Mouse (Mus musculus): Measurements from ENCODE around the gene Btnl2. TPM values are rescaled to one million over a fixed set of nuclear protein-coding genes. Genes with fewer than 3 reads are reported as not detected.

Btnl2 gene
- polyA plus RNA-seq, 1 experiment from 2014 or later: 0.13 TPM

DNA sequence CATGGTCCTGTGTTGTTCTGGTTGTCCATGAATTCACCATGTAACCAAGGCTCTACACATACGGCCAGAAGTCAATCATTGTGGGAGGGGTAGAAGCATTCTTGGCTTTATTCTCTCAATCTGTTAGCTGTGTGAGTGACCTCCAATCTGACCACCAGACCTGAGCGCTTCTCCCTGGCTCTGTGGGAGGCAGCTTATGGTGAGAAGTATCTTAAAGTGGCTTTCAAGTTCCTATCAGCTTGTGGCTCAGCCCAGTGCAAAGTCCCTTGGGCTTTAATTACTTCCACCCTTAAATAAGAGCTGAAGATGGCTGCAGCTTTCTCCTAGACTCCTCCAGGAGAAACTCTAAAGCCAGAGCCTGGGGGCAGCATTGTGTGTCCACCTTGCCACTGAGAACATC lies 22.2 kb downstream of the Btnl2 start, which contains the start of gene Btnl1:
Gene Btnl1 (plus strand): TSS at position 286 of the 400 bp plus-strand sequence.
- no peak for DNase-seq (ENCODE audit: low spot score)
- H3K4me2 ChIP-seq (replicated peaks; ENCODE audit: low read depth): no peak within 1 kb of the TSS
- no peak within 1 kb of the TSS for H3K27ac ChIP-seq (replicated peaks)
- TF ChIP-seq EP300 (optimal IDR thresholded peaks at IDR 0.05): no peak
- TF ChIP-seq CTCF (IDR thresholded peaks at IDR 0.05; ENCODE audit: low read depth): no peak
- no peaks in the 10 kb centered on the region for H3K36me3 ChIP-seq (ENCODE audit: control insufficient read depth, insufficient read depth, low read length)
- WGBS: 83% methylated on average over 2 of the region's 2 CpGs
- no peaks in the 10 kb centered on the region for H3K9me3 ChIP-seq (ENCODE audit: control insufficient read depth, low read length)
- no peak for ATAC-seq (ENCODE audit: low FRiP score, low TSS enrichment)
- no peak within 1 kb of the TSS for H3K9ac ChIP-seq (ENCODE audit: low read length)
- H3K4me3 ChIP-seq (ENCODE audit: low read depth, low read length): no peak within 1 kb of the TSS
- H3K27me3 ChIP-seq (ENCODE audit: control insufficient read depth, insufficient read depth, low read length): no peaks in the 10 kb centered on the region
- no peaks in the 10 kb centered on the region for H3K4me1 ChIP-seq (replicated peaks; ENCODE audit: control insufficient read depth, insufficient read depth)

DNA sequence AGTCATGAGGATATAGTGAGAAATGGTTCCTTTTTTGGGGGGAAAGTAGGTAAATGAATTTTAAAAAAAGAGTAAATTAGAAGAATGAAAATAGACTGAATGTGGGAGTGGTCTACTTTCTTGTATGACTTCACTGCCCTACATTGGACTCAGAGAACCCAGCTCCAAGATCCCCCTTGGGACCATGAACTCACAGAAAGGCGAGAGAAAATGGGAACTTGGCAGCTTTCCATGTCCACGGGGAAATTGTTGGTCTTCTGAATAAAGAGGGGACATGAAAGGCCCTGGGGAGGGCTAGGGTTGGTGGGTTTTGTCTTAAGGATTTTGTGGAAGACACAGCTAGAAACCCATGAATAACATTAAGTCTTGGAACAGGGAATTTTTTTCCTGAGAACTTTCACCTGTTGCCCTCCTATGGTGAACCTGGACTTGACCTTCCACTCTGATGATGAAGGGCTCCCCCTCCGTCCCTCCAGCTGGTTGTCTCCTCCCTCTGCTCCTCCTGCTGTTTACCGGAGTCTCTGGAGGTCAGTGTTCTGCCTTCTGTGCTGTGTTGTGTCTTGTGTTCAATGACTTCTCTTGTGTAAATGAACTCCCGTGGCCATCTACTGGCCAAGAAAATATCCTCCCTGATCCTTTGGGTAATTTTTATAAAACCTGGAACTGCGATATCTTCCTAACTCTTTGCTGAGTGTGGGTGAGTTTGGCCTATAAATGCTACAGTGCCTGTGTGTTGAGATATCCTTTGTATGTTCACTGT lies 23.0 kb downstream of the Btnl2 start:
- ATAC-seq (ENCODE audit: low FRiP score, low TSS enrichment) (no peak), DNase-seq (ENCODE audit: low spot score) (no peak)
- TF ChIP-seq EP300 (optimal IDR thresholded peaks at IDR 0.05) (no peak), CTCF (IDR thresholded peaks at IDR 0.05; ENCODE audit: low read depth) (peak; percentile 16; the same call in 1 of the 2 replicates)
- no peak overlapping the region for H3K27ac ChIP-seq (replicated peaks)
- no peaks in the 10 kb centered on the region for H3K36me3 ChIP-seq (ENCODE audit: control insufficient read depth, insufficient read depth, low read length)
- no peak overlapping the region for H3K4me3 ChIP-seq (ENCODE audit: low read depth, low read length)
- H3K9me3 ChIP-seq (ENCODE audit: control insufficient read depth, low read length): no peaks in the 10 kb centered on the region
- no peak overlapping the region for H3K9ac ChIP-seq (ENCODE audit: low read length)
- no peaks in the 10 kb centered on the region for H3K4me1 ChIP-seq (replicated peaks; ENCODE audit: control insufficient read depth, insufficient read depth)
- no peak overlapping the region for H3K4me2 ChIP-seq (replicated peaks; ENCODE audit: low read depth)
- H3K27me3 ChIP-seq (ENCODE audit: control insufficient read depth, insufficient read depth, low read length): no peaks in the 10 kb centered on the region
- WGBS: 52% methylated on average over 6 of the region's 6 CpGs

- H3K27ac ChIP-seq (replicated peaks): no peak overlapping the region
- no peaks in the 10 kb centered on the region for H3K27me3 ChIP-seq (ENCODE audit: control insufficient read depth, insufficient read depth, low read length)
- H3K4me1 ChIP-seq (replicated peaks; ENCODE audit: control insufficient read depth, insufficient read depth): no peaks in the 10 kb centered on the region
- DNase-seq (ENCODE audit: low spot score) (no peak), ATAC-seq (ENCODE audit: low FRiP score, low TSS enrichment) (no peak)
- no peaks in the 10 kb centered on the region for H3K9me3 ChIP-seq (ENCODE audit: control insufficient read depth, low read length)
- no peak overlapping the region for H3K9ac ChIP-seq (ENCODE audit: low read length)
- no peak for TF ChIP-seq CTCF (IDR thresholded peaks at IDR 0.05; ENCODE audit: low read depth)
- no peak for TF ChIP-seq EP300 (optimal IDR thresholded peaks at IDR 0.05)
- H3K4me2 ChIP-seq (replicated peaks; ENCODE audit: low read depth): no peak overlapping the region
- H3K4me3 ChIP-seq (ENCODE audit: low read depth, low read length): no peak overlapping the region
- 80% methylated on average over 2 of the region's 2 CpGs for WGBS
- no peaks in the 10 kb centered on the region for H3K36me3 ChIP-seq (ENCODE audit: control insufficient read depth, insufficient read depth, low read length)
Observed at GRCm38 (mm10) chr17:34378716-34379115, 24.1 kb downstream of the Btnl2 start.

DNA sequence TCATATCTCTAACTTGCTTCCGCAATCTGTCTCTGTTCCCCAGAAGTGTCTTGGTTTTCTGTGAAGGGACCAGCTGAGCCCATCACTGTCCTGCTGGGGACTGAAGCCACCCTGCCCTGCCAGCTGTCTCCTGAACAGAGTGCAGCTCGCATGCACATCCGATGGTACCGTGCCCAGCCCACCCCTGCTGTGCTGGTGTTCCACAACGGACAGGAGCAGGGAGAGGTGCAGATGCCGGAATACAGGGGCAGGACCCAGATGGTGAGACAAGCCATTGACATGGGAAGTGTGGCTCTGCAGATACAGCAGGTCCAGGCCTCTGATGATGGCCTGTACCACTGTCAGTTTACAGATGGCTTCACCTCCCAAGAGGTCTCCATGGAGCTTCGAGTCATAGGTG lies 24.8 kb downstream of the Btnl2 start:
- H3K36me3 ChIP-seq (ENCODE audit: control insufficient read depth, insufficient read depth, low read length): no peaks in the 10 kb centered on the region
- H3K4me3 ChIP-seq (ENCODE audit: low read depth, low read length): no peak overlapping the region
- H3K27ac ChIP-seq (replicated peaks): no peak overlapping the region
- no peak overlapping the region for H3K9ac ChIP-seq (ENCODE audit: low read length)
- H3K9me3 ChIP-seq (ENCODE audit: control insufficient read depth, low read length): no peaks in the 10 kb centered on the region
- no peak overlapping the region for H3K4me2 ChIP-seq (replicated peaks; ENCODE audit: low read depth)
- DNase-seq (ENCODE audit: low spot score) (no peak), ATAC-seq (ENCODE audit: low FRiP score, low TSS enrichment) (no peak)
- WGBS: 76% methylated on average over 7 of the region's 7 CpGs
- no peaks in the 10 kb centered on the region for H3K27me3 ChIP-seq (ENCODE audit: control insufficient read depth, insufficient read depth, low read length)
- no peak for TF ChIP-seq CTCF (IDR thresholded peaks at IDR 0.05; ENCODE audit: low read depth)
- TF ChIP-seq EP300 (optimal IDR thresholded peaks at IDR 0.05): no peak
- no peaks in the 10 kb centered on the region for H3K4me1 ChIP-seq (replicated peaks; ENCODE audit: control insufficient read depth, insufficient read depth)

- H3K9me3 ChIP-seq (ENCODE audit: control insufficient read depth, low read length): no peaks in the 10 kb centered on the region
- H3K27ac ChIP-seq (replicated peaks): no peak overlapping the region
- H3K27me3 ChIP-seq (ENCODE audit: control insufficient read depth, insufficient read depth, low read length): no peaks in the 10 kb centered on the region
- H3K36me3 ChIP-seq (ENCODE audit: control insufficient read depth, insufficient read depth, low read length): no peaks in the 10 kb centered on the region
- TF ChIP-seq EP300 (optimal IDR thresholded peaks at IDR 0.05): no peak
- no peak for TF ChIP-seq CTCF (IDR thresholded peaks at IDR 0.05; ENCODE audit: low read depth)
- no peaks in the 10 kb centered on the region for H3K4me1 ChIP-seq (replicated peaks; ENCODE audit: control insufficient read depth, insufficient read depth)
- no peak for DNase-seq (ENCODE audit: low spot score)
- no peak overlapping the region for H3K9ac ChIP-seq (ENCODE audit: low read length)
- WGBS: 60% methylated on average over 11 of the region's 11 CpGs
- ATAC-seq (ENCODE audit: low FRiP score, low TSS enrichment): no peak
- H3K4me3 ChIP-seq (ENCODE audit: low read depth, low read length): no peak overlapping the region
- no peak overlapping the region for H3K4me2 ChIP-seq (replicated peaks; ENCODE audit: low read depth)
Observed at GRCm38 (mm10) chr17:34381876-34382275, 27.3 kb downstream of the Btnl2 start.

GRCm38 (mm10) chr17:34383212-34383611 lies 28.6 kb downstream of the Btnl2 start:
- Histone ChIP-seq H3K36me3 (ENCODE audit: control insufficient read depth, insufficient read depth, low read length) (no peaks in the 10 kb centered on the region), H3K27ac (replicated peaks) (no peak overlapping the region), H3K9me3 (ENCODE audit: control insufficient read depth, low read length) (no peaks in the 10 kb centered on the region), H3K4me2 (replicated peaks; ENCODE audit: low read depth) (no peak overlapping the region), H3K4me1 (replicated peaks; ENCODE audit: control insufficient read depth, insufficient read depth) (no peaks in the 10 kb centered on the region), H3K4me3 (ENCODE audit: low read depth, low read length) (no peak overlapping the region), H3K9ac (ENCODE audit: low read length) (no peak overlapping the region), H3K27me3 (ENCODE audit: control insufficient read depth, insufficient read depth, low read length) (no peaks in the 10 kb centered on the region)
- WGBS: 73% methylated on average over 7 of the region's 7 CpGs
- ATAC-seq (ENCODE audit: low FRiP score, low TSS enrichment) (no peak), DNase-seq (ENCODE audit: low spot score) (no peak)
- TF ChIP-seq CTCF (IDR thresholded peaks at IDR 0.05; ENCODE audit: low read depth): peak; percentile 41
- no peak for TF ChIP-seq EP300 (optimal IDR thresholded peaks at IDR 0.05)
